Mouse (Mus musculus): ENCODE measurements around the gene Impdh1.
"Not testable (repeated sequence)": the region's sequence is repeated elsewhere in the genome, so short reads cannot be mapped to it uniquely, and the experiment has no call there.

Impdh1 gene

GRCm38 (mm10) chr6:29215881-29216501 lies at the start of gene Impdh1:
Gene Impdh1, minus strand, starts transcription at chr6:29216364.
- peak; percentile 89 for DNase-seq (ENCODE audit: low read depth, low spot score)

- peak; percentile 58 for DNase-seq (ENCODE audit: low read depth, low spot score)
These were observed 48.3 kb upstream of the Impdh1 start for GRCm38 (mm10) chr6:29264456-29264781.

GRCm38 (mm10) chr6:29263650-29264455 lies 47.7 kb upstream of the Impdh1 start:
- no peak for DNase-seq (ENCODE audit: low read depth, low spot score)

- DNase-seq (ENCODE audit: low read depth, low spot score) = no peak
These were observed 45.7 kb upstream of the Impdh1 start for GRCm38 (mm10) chr6:29261831-29262230.

- DNase-seq (ENCODE audit: low read depth, low spot score) = no peak
These were observed 43.3 kb upstream of the Impdh1 start for GRCm38 (mm10) chr6:29259418-29259817.

GRCm38 (mm10) chr6:29247072-29247471 lies 30.9 kb upstream of the Impdh1 start:
- peak; percentile 24 for DNase-seq (ENCODE audit: low read depth, low spot score)

- peak; percentile 66 for DNase-seq (ENCODE audit: low read depth, low spot score)
These were observed 30.4 kb upstream of the Impdh1 start for GRCm38 (mm10) chr6:29246585-29246984.

- DNase-seq (ENCODE audit: low read depth, low spot score) = no peak
These were observed 30.0 kb upstream of the Impdh1 start for GRCm38 (mm10) chr6:29246183-29246582.

GRCm38 (mm10) chr6:29245272-29246120 lies 29.3 kb upstream of the Impdh1 start:
- peak; percentile 65 for DNase-seq (ENCODE audit: low read depth, low spot score)

GRCm38 (mm10) chr6:29242265-29242664 lies 26.1 kb upstream of the Impdh1 start:
- DNase-seq (ENCODE audit: low read depth, low spot score) = peak; percentile 29

GRCm38 (mm10) chr6:29241697-29242096 lies 25.5 kb upstream of the Impdh1 start:
- DNase-seq (ENCODE audit: low read depth, low spot score) = peak; percentile 43

GRCm38 (mm10) chr6:29240806-29241205 lies 24.6 kb upstream of the Impdh1 start:
- peak; percentile 80 for DNase-seq (ENCODE audit: low read depth, low spot score)

GRCm38 (mm10) chr6:29234272-29234671 lies 18.1 kb upstream of the Impdh1 start:
- DNase-seq (ENCODE audit: low read depth, low spot score) = peak; percentile 75

GRCm38 (mm10) chr6:29233710-29234109 lies 17.5 kb upstream of the Impdh1 start:
- no peak for DNase-seq (ENCODE audit: low read depth, low spot score)

GRCm38 (mm10) chr6:29232321-29232720 lies 16.2 kb upstream of the Impdh1 start:
- peak; percentile 77 for DNase-seq (ENCODE audit: low read depth, low spot score)

GRCm38 (mm10) chr6:29231799-29232198 lies 15.6 kb upstream of the Impdh1 start:
- peak; percentile 44 for DNase-seq (ENCODE audit: low read depth, low spot score)

GRCm38 (mm10) chr6:29230386-29230785 lies 14.2 kb upstream of the Impdh1 start:
- DNase-seq (ENCODE audit: low read depth, low spot score) = no peak

GRCm38 (mm10) chr6:29229265-29229913 lies 13.2 kb upstream of the Impdh1 start:
- no peak for DNase-seq (ENCODE audit: low read depth, low spot score)

- DNase-seq (ENCODE audit: low read depth, low spot score) = not testable (repeated sequence)
These were observed 1.6 kb upstream of the Impdh1 start for GRCm38 (mm10) chr6:29217717-29218116.

GRCm38 (mm10) chr6:29215181-29215580 lies 983 bp downstream of the Impdh1 start:
- no peak for DNase-seq (ENCODE audit: low read depth, low spot score)

- DNase-seq (ENCODE audit: low read depth, low spot score) = peak; percentile 47
These were observed 1.4 kb downstream of the Impdh1 start for GRCm38 (mm10) chr6:29214776-29215175.

- DNase-seq (ENCODE audit: low read depth, low spot score) = no peak
These were observed 1.9 kb downstream of the Impdh1 start for GRCm38 (mm10) chr6:29214245-29214644.
